Comparison of ENCODE assay signal across 15 mouse cellular contexts in genomic region chr5:43860096-43860495, GRCm38 (mm10). TPM values are rescaled to one million over a fixed set of nuclear protein-coding genes. Genes with fewer than 3 reads are reported as not detected.
"Had no signal": no experiment of that assay in that cellular context is flagged by ENCODE, and none has a peak within 500 bp of the region (broad histone marks: within the 10 kb centered on the region; RNA-seq: fewer than 3 reads in every experiment).

No protein-coding gene starts in this region.

- DNase-seq: kidney, postnatal 36 days; layer of hippocampus, adult 9-11 months; layer of hippocampus, postnatal 36 days; liver, embryonic 13.5 days; liver, postnatal 0 days; right cerebral cortex, postnatal 14 days; thymus, postnatal 4 days had no signal

- ATAC-seq: liver, postnatal 0 days; midbrain, embryonic 16.5 days had no signal

- H3K27ac ChIP-seq: kidney, postnatal 0 days; limb, embryonic 15.5 days; liver, embryonic 13.5 days; lung, embryonic 15.5 days; midbrain, embryonic 12.5 days had no signal

- H3K4me1 ChIP-seq: limb, embryonic 15.5 days; liver, embryonic 13.5 days; midbrain, embryonic 12.5 days had no signal

- H3K4me3 ChIP-seq: limb, embryonic 15.5 days; liver, embryonic 13.5 days; lung, embryonic 15.5 days; midbrain, embryonic 12.5 days had no signal

- H3K27me3 ChIP-seq: limb, embryonic 15.5 days; liver, embryonic 13.5 days; lung, embryonic 15.5 days; midbrain, embryonic 12.5 days had no signal

- H3K9ac ChIP-seq: limb, embryonic 15.5 days; liver, embryonic 13.5 days; liver, postnatal 0 days; lung, embryonic 15.5 days; midbrain, embryonic 12.5 days had no signal

- H3K9me3 ChIP-seq: limb, embryonic 15.5 days; lung, embryonic 15.5 days; midbrain, embryonic 12.5 days had no signal

- H3K36me3 ChIP-seq: limb, embryonic 15.5 days; liver, embryonic 13.5 days; lung, embryonic 15.5 days; midbrain, embryonic 12.5 days had no signal

- H3K4me2 ChIP-seq: limb, embryonic 15.5 days; liver, embryonic 13.5 days; lung, embryonic 15.5 days; midbrain, embryonic 12.5 days had no signal

RNA-seq across cellular contexts. Expression of gene Bst1, which starts 41.4 kb away (rescaled TPM):
- total RNA-seq: layer of hippocampus, postnatal 36 days; left cerebral cortex, adult 8-10 months had no signal
- polyA plus RNA-seq: limb, embryonic 11.5 days; neural tube, embryonic 14.5 days had no signal

RNA-seq across cellular contexts. Expression of gene Gm7879, which starts 52.8 kb away (rescaled TPM):
- polyA plus RNA-seq: kidney, postnatal 0 days; lung, embryonic 15.5 days; midbrain, embryonic 12.5 days; neural tube, embryonic 14.5 days had no signal
